10 mouse cellular contexts compared by ENCODE assay signal in the genomic region with DNA sequence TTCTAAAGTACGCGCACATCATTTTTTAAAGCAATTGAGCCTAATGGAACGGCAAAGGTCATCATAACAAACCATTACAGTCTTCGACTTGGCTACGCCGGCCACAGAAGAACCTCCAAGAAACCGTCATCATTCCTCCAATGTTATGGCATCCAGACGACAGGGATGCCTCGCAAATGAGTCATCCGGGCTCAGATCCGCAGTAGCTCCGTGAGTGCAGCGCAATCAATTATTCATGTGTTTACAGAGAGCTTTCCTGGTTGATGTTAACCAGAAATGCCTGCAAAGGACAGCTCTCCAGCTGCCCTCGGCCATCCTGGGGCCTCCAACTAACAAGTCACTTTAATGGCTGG. TPM values are rescaled to one million over a fixed set of nuclear protein-coding genes. Genes with fewer than 3 reads are reported as not detected.
DNase-seq lines count a peak whose midpoint lies in the region; ATAC-seq and TF ChIP-seq lines count a peak whose summit lies in the region.
"Had no signal": no experiment of that assay in that cellular context is flagged by ENCODE, and none has a peak within 500 bp of the region (broad histone marks: within the 10 kb centered on the region; RNA-seq: fewer than 3 reads in every experiment).

No protein-coding gene starts in this region.

- 71% methylated on average over 14 of the region's 14 CpGs for WGBS in liver, adult 2 months
- 69% methylated on average over 14 of the region's 14 CpGs for WGBS in liver, postnatal 0 days (ENCODE audit: insufficient replicate concordance)
- 21% methylated on average over 14 of the region's 14 CpGs for WGBS in stomach, embryonic 15.5 days

- H3K27me3 ChIP-seq in liver, adult 2 months (ENCODE audit: control insufficient read depth, insufficient read depth, low read length) = no peaks in the 10 kb centered on the region
- no peaks in the 10 kb centered on the region for H3K27me3 ChIP-seq in liver, postnatal 0 days (ENCODE audit: insufficient read depth, low read length)
- H3K27me3 ChIP-seq in stomach, embryonic 15.5 days (replicated peaks) = peaks cover 9% of the 10 kb centered on the region

- no peak for TF ChIP-seq CTCF in liver, adult 2 months (IDR thresholded peaks at IDR 0.05; ENCODE audit: low read depth, low read length)
- TF ChIP-seq CTCF in liver, postnatal 0 days (IDR thresholded peaks at IDR 0.05; ENCODE audit: low read depth) = no peak

- no peaks in the 10 kb centered on the region for H3K4me1 ChIP-seq in liver, adult 2 months (ENCODE audit: control insufficient read depth, insufficient read depth, low read length)
- peaks cover 7% of the 10 kb centered on the region for H3K4me1 ChIP-seq in liver, postnatal 0 days (ENCODE audit: insufficient read depth)
- 0 out of 2 replicates have a peak, but pooled peaks cover 6% of the 10 kb centered on the region for H3K4me1 ChIP-seq in stomach, embryonic 15.5 days

- TF ChIP-seq EP300 in liver, postnatal 0 days (IDR thresholded peaks at IDR 0.05; ENCODE audit: low read depth) = no peak

- TF ChIP-seq POLR2A in liver, adult 2 months (IDR thresholded peaks at IDR 0.05; ENCODE audit: extremely low read depth, insufficient read depth, low read length) = no peak

- H3K9me3 ChIP-seq in liver, postnatal 0 days (ENCODE audit: low read length) = no peaks in the 10 kb centered on the region
- H3K9me3 ChIP-seq in stomach, embryonic 15.5 days = no peaks in the 10 kb centered on the region

- no peak; the same call in 1 of the 2 replicates for ATAC-seq in liver, postnatal 0 days
- ATAC-seq in stomach, embryonic 15.5 days (ENCODE audit: insufficient read depth, low FRiP score, low read depth) = peak; percentile 80
- no peak for ATAC-seq in erythroblast, adult 5-6 weeks (replicated peaks; ENCODE audit: low FRiP score, poor library complexity, severe bottlenecking)

- H3K9ac ChIP-seq in liver, adult 2 months (ENCODE audit: low read depth, low read length) = no peak overlapping the region
- no peak overlapping the region for H3K9ac ChIP-seq in liver, postnatal 0 days (replicated peaks)
- no peak overlapping the region for H3K9ac ChIP-seq in stomach, embryonic 15.5 days
- H3K9ac ChIP-seq: liver, embryonic 14.5 days had no signal

- H3K36me3 ChIP-seq in liver, adult 2 months (ENCODE audit: control insufficient read depth, insufficient read depth, low read length) = peaks cover 5% of the 10 kb centered on the region
- H3K36me3 ChIP-seq in liver, postnatal 0 days (replicated peaks; ENCODE audit: insufficient read depth, low read length) = no peaks in the 10 kb centered on the region
- no peaks in the 10 kb centered on the region for H3K36me3 ChIP-seq in stomach, embryonic 15.5 days

- H3K4me3 ChIP-seq in liver, adult 2 months (ENCODE audit: insufficient read depth, low read depth, low read length) = no peak overlapping the region
- no peak overlapping the region for H3K4me3 ChIP-seq in liver, postnatal 0 days (ENCODE audit: low read depth, low read length)
- no peak overlapping the region for H3K4me3 ChIP-seq in stomach, embryonic 15.5 days (replicated peaks)

- DNase-seq in liver, adult 2 months (ENCODE audit: extremely low read depth, low read depth, low spot score) = peak; percentile 49
- DNase-seq in liver, postnatal 0 days = no peak
- peak; percentile 34 for DNase-seq in embryo, embryonic 11 days
- peak; percentile 53 for DNase-seq in kidney, postnatal 14 days
- DNase-seq in layer of hippocampus, postnatal 25 days (ENCODE audit: extremely low spot score in 1 of 2, low spot score in 1 of 2) = no peak
- DNase-seq: thymus, adult 18-20 months had no signal

- H3K27ac ChIP-seq in liver, adult 2 months (replicated peaks; ENCODE audit: insufficient read depth, low read depth, low read length) = no peak overlapping the region
- H3K27ac ChIP-seq in liver, postnatal 0 days (ENCODE audit: low read depth) = no peak overlapping the region
- H3K27ac ChIP-seq in stomach, embryonic 15.5 days = peak overlapping the region; percentile 71; the same call in 1 of the 2 replicates

- no peak overlapping the region for H3K4me2 ChIP-seq in liver, postnatal 0 days (ENCODE audit: low read depth, low read length)
- H3K4me2 ChIP-seq in stomach, embryonic 15.5 days = no peak overlapping the region

- no peaks in the 10 kb centered on the region for H3K79me2 ChIP-seq in liver, adult 2 months (ENCODE audit: control insufficient read depth, insufficient read depth, low read length)

RNA-seq across cellular contexts. Expression of a gene that starts 29.0 kb away (rescaled TPM):
- 345 and 386 TPM in 2 replicates for total RNA-seq in liver, adult 2 months (2014; rRNA removed)
- polyA plus RNA-seq in liver, adult 2 months (2012; rRNA removed) = 395 and 462 TPM in 2 replicates
- polyA plus RNA-seq in liver, postnatal 0 days (2015; fragmentation: Nextera tagmentation; extraction: Ambion mirVana) = 204 and 234 TPM in 2 replicates
- polyA plus RNA-seq in stomach, embryonic 15.5 days (2015; fragmentation: Nextera tagmentation; extraction: Ambion mirVana) = 0.83 and 2.0 TPM in 2 replicates
- not detected in 2 replicates for total RNA-seq in erythroblast, adult 5-6 weeks (2015; ENCODE audit: low replicate concordance)
- not detected in 2 replicates for total RNA-seq in erythroblast, adult 5-6 weeks (2017; ENCODE audit: low replicate concordance)
- total RNA-seq in layer of hippocampus, postnatal 25 days (2021) = under 1 TPM in 1 of 2 experiments, not detected in 1; 0.31 TPM
- total RNA-seq: common myeloid progenitor, adult 5-6 weeks had no signal

RNA-seq across cellular contexts. Expression of a gene that starts 49.7 kb away (rescaled TPM):
- total RNA-seq in liver, adult 2 months (2014; rRNA removed) = 1.1 and 2.3 TPM in 2 replicates
- polyA plus RNA-seq in liver, adult 2 months (2012; rRNA removed) = 6.1 and 7.3 TPM in 2 replicates
- polyA plus RNA-seq in liver, postnatal 0 days (2015; fragmentation: Nextera tagmentation; extraction: Ambion mirVana) = 8.3 and 9.7 TPM in 2 replicates
- 23.2 and 23.4 TPM in 2 replicates for polyA plus RNA-seq in stomach, embryonic 15.5 days (2015; fragmentation: Nextera tagmentation; extraction: Ambion mirVana)
- total RNA-seq in erythroblast, adult 5-6 weeks (2015; ENCODE audit: low replicate concordance) = 1.7 and 6.9 TPM in 2 replicates
- 1.8 and 7.8 TPM in 2 replicates for total RNA-seq in erythroblast, adult 5-6 weeks (2017; ENCODE audit: low replicate concordance)
- total RNA-seq in layer of hippocampus, postnatal 25 days (2021) = 1 to 10 TPM; 1.5 TPM

Comparison
In these comparisons a context has a peak if more than half of its experiments do, and no peak if none do; other contexts are left out.
1. DNase-seq: peak in liver, adult 2 months (single experiment), embryo, embryonic 11 days (single experiment) and kidney, postnatal 14 days (single experiment); none in liver, postnatal 0 days (single experiment) and layer of hippocampus, postnatal 25 days (0 of 2).
2. RNA of a gene that starts 29.0 kb away (total RNA-seq): 345 to 386 TPM in liver, adult 2 months; 0.31 TPM in layer of hippocampus, postnatal 25 days and not detected in erythroblast, adult 5-6 weeks; every median in the first group is over 100 times any median in the second.